Mouse (Mus musculus) embryonic facial prominence, embryonic 13.5 days (tissue): Measurements from ENCODE around the gene Adamts5. TPM values are rescaled to one million over a fixed set of nuclear protein-coding genes. Genes with fewer than 3 reads are reported as not detected.

Experiments
- ATAC-seq: fragments of 200-750 bp; cut with Nextera tagmentation; 2 replicates; pipeline ENCODE4 v1.8.0; 2017; ENCODE audit warnings: low read depth; ENCODE audit not compliant: insufficient number of reproducible peaks, insufficient read depth, low FRiP score, low TSS enrichment
- H3K27ac ChIP-seq: fragments of 300-500 bp; sonication (generic); 2 replicates; pipeline ENCODE4 v1.5.1; 2015; ENCODE audit warnings: moderate library complexity, mild to moderate bottlenecking, inconsistent platforms
- H3K27me3 ChIP-seq: fragments of 300-500 bp; sonication (generic); 2 replicates; pipeline ENCODE4 v1.6.1; 2015; ENCODE audit warnings: mild to moderate bottlenecking, inconsistent platforms
- H3K36me3 ChIP-seq: fragments of 300-500 bp; sonication (generic); 2 replicates; pipeline ENCODE4 v1.6.1; 2015; ENCODE audit warnings: mild to moderate bottlenecking, inconsistent platforms
- H3K4me1 ChIP-seq: fragments of 300-500 bp; sonication (generic); 2 replicates; pipeline ENCODE4 v1.6.1; 2015; ENCODE audit warnings: inconsistent platforms
- H3K4me2 ChIP-seq: fragments of 300-500 bp; sonication (generic); 2 replicates; pipeline ENCODE4 v1.6.1; 2015; ENCODE audit warnings: moderate library complexity, mild to moderate bottlenecking, inconsistent platforms
- H3K4me3 ChIP-seq: fragments of 300-500 bp; sonication (generic); 2 replicates; pipeline ENCODE4 v1.5.1; 2015; ENCODE audit warnings: mild to moderate bottlenecking, inconsistent platforms
- H3K9ac ChIP-seq: fragments of 300-500 bp; sonication (generic); 2 replicates; pipeline ENCODE4 v1.6.1; 2015; ENCODE audit warnings: mild to moderate bottlenecking, inconsistent platforms
- H3K9me3 ChIP-seq: fragments of 300-500 bp; sonication (generic); 2 replicates; pipeline ENCODE4 v1.6.1; 2016; ENCODE audit warnings: inconsistent platforms
- WGBS: fragments of 180-500 bp; shearing (Covaris S2); methylation state at CpG from one replicate; pipeline ENCODE4 v1.1.7; 2015; ENCODE audit warnings: mixed read lengths; 5-methylcytosine and 5-hydroxymethylcytosine counted together
- polyA plus RNA-seq: library from polyadenylated mRNA; unstranded; fragments of >200 nt; fragmentation: Nextera tagmentation; extraction: Ambion mirVana; gene quantifications from 2 replicates; pipeline ENCODE4 v1.2.1, GENCODE M21; 2015

Adamts5 gene
- polyA plus RNA-seq, 1 experiment from 2014 or later, result 3.7 TPM

DNA sequence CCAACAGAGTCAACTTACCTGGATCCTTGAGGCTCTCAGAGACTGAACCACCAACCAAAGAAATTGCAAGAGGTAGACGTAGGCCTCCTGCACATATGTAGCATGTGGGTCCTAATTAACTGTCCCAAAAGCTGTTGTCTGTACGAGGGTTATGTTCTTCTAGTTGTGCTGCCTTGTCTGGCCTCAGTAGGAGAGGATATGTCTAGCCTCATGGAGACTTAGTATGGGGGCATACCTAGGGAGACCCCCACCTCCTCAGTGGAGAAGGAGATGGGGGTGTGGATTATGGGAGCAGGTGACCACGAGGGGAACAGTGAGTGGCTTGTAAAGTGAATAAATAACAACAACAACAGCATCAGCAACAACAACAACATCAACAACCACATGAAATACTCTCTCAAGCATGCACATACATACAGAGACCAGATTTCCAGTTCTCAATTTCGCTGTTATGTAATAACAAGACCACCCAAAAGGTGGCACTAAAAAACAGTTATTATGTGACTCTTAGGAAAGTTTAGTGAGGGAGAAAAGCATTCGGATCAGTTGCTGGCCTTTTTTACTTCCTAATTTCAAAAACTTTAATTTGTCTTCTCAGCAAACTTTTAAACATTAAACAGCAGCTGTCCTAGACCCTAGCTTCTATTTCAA lies 81.7 kb downstream of the Adamts5 start:
- no peak overlapping the region for H3K9ac ChIP-seq
- no peak overlapping the region for H3K4me3 ChIP-seq
- H3K4me1 ChIP-seq, result no peaks in the 10 kb centered on the region
- ATAC-seq, result no peak
- no peaks in the 10 kb centered on the region for H3K9me3 ChIP-seq
- H3K36me3 ChIP-seq, result no peaks in the 10 kb centered on the region
- WGBS, result 51% methylated on average over 5 of the region's 5 CpGs
- 0 out of 2 replicates have a peak, but pooled peaks cover 4% of the 10 kb centered on the region for H3K27me3 ChIP-seq
- H3K4me2 ChIP-seq, result no peak overlapping the region
- no peak overlapping the region for H3K27ac ChIP-seq

DNA sequence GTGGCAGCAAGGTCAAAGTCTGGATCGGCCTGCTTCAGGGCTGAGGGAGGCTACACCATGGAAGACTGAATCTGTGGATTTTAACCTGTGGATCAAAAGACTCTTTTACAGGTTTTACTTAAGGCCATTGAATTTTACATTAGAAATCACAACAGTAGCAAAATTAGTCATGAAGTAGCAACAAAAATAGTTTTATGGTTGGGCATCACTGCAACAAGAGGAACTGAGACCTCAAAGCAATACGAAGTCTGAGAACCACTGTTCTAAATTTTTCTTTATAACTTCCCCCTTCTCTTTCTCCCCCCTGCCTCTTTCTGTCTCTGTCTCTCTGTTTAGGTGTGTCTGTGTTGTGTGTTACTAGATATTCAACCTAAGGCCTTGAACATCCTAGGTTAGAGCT lies 87.5 kb downstream of the Adamts5 start:
- Histone ChIP-seq H3K27ac (no peak overlapping the region), H3K27me3 (0 out of 2 replicates have a peak, but pooled peaks cover 4% of the 10 kb centered on the region), H3K9me3 (no peaks in the 10 kb centered on the region), H3K4me1 (no peaks in the 10 kb centered on the region), H3K9ac (no peak overlapping the region), H3K4me3 (no peak overlapping the region), H3K36me3 (no peaks in the 10 kb centered on the region), H3K4me2 (no peak overlapping the region)
- ATAC-seq, result no peak
- WGBS, result 80% methylated on average over 2 of the region's 2 CpGs

DNA sequence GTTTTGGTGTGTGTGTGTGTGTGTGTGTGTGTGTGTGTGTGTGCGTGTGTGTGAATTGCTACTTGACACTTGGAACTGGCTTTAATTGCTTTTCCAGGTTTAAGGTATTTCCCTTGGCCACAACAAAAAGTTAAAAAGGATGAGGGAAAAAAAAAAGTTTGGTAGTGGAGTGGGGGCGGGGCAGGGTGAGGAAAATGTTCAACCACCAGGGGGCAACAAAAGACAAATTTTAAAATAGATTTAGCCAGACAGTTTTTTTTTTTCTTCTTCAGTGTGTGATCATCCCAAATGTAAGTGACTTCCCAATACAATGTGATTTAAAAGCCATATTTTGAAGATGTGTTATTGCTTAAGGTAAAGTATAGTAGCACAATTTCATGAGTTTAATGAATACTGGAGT lies 94.0 kb downstream of the Adamts5 start:
- Histone ChIP-seq H3K27ac (no peak overlapping the region), H3K27me3 (no peaks in the 10 kb centered on the region), H3K4me1 (peaks cover 12% of the 10 kb centered on the region), H3K9me3 (no peaks in the 10 kb centered on the region), H3K4me3 (no peak overlapping the region), H3K9ac (no peak overlapping the region), H3K36me3 (no peaks in the 10 kb centered on the region), H3K4me2 (no peak overlapping the region)
- 7% methylated on average over 2 of the region's 2 CpGs for WGBS
- ATAC-seq, result no peak

DNA sequence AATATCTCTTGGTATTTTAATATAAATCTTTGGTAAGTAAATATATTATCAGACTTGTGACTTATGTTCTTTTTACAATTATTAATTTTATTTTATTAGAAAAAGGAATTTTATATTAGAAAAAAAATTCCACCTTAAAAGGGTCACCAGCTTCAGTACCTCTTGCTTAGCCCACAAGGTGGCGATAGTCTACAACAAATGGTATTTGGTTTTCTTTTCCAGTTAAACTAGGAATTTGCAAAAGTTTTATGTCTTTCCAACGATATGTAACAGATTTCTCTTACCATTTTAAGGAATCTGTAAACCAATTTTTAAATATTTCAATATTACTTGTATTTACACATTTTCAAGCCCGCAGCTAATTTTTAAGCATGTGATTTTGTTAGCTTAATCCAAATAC lies 94.6 kb downstream of the Adamts5 start:
- Histone ChIP-seq H3K4me2 (no peak overlapping the region), H3K27ac (no peak overlapping the region)

More for the DNA sequence above, 94.6 kb downstream of the Adamts5 start:
- Histone ChIP-seq H3K9me3 (no peaks in the 10 kb centered on the region), H3K4me3 (no peak overlapping the region), H3K9ac (no peak overlapping the region), H3K36me3 (no peaks in the 10 kb centered on the region), H3K4me1 (peaks cover 12% of the 10 kb centered on the region), H3K27me3 (no peaks in the 10 kb centered on the region)
- 20% methylated on average over 3 of the region's 3 CpGs for WGBS
- no peak for ATAC-seq

Other genes with a start within 250 kb of the Adamts5 start
- gene Adamts1, start 98.7 kb downstream of the Adamts5 start, polyA plus RNA-seq, result 32.0 and 32.4 TPM in 2 replicates